Mouse (Mus musculus) thymus, adult 2 months (tissue): ENCODE results near the gene Ncmap.

ENCODE experiments used
- CTCF ChIP-seq: fragments of 200-500 bp; IDR thresholded peaks from 2 replicates; pipeline ENCODE4 v1.5.1; 2012; ENCODE audit warnings: mild to moderate bottlenecking, control low read depth, low read length, moderate library complexity, borderline replicate concordance; ENCODE audit not compliant: control insufficient read depth, poor library complexity, insufficient read depth; ENCODE audit errors: extremely low read depth
- POLR2A ChIP-seq: fragments of 200-500 bp; IDR thresholded peaks from 2 replicates; pipeline ENCODE4 v1.6.1; 2012; ENCODE audit warnings: mild to moderate bottlenecking, low read length, control low read depth, moderate library complexity; ENCODE audit not compliant: control insufficient read depth, poor library complexity, insufficient read depth; ENCODE audit errors: extremely low read depth

DNA sequence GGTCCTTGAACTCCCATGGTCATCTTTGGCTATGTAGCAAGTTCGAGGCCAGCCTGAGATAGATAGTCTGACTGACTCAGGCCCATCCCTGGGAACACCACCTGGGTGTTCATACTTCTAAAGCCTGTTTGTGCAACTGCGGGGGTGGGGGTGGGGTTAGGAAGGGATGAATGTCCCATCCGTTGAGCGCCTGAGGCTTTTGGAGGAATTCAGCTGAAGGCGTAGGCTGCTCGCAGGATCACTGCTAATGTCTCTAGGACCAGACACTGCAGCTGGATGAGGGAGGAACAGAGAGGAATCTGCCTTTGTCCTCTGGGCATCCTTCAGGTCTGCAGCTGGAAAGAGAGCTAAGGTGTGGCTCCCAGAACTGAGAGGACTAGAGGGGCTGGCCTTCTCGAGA lies 3.4 kb downstream of the Ncmap start:
- TF ChIP-seq CTCF (no peak), POLR2A (no peak)
